Mouse (Mus musculus): Measurements from ENCODE around the gene Zfp53.

DNA sequence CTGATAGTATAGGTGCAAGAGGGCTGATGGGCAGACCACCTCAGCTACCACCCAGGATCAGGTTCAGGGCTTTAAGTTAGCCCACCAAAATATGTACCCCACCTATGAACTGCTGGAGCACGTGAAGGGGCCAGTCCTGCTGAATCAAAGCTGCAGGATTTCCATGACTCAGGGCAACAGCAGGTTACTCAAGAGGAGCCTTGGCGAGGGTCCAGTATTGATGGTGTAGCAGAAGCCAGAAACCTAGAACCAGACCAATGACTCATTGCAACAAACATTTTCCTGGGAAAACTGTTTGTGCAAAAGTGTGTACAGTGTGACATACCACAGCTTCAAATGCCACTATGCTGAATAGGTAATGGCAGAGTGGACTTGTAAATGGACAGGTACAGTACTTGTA is 69.0 kb downstream of the Zfp53 start:
- TF ChIP-seq POLR2AphosphoS5 (IDR thresholded peaks at IDR 0.05; ENCODE audit: insufficient replicate concordance, low read depth, low read length), result no peak
- no peak for TF ChIP-seq CTCF (IDR thresholded peaks at IDR 0.05; ENCODE audit: low read depth, low read length)
- TF ChIP-seq GATA1 (IDR thresholded peaks at IDR 0.05; ENCODE audit: borderline replicate concordance, low read length), result no peak
- TF ChIP-seq TAL1 (conservative IDR thresholded peaks at IDR 0.05; ENCODE audit: low read depth, low read length), result no peak
- no peak for TF ChIP-seq GATA2 (IDR thresholded peaks at IDR 0.05; ENCODE audit: borderline replicate concordance, low read depth, low read length)
